ENCODE assay signal across 30 mouse cellular contexts in the genomic region with DNA sequence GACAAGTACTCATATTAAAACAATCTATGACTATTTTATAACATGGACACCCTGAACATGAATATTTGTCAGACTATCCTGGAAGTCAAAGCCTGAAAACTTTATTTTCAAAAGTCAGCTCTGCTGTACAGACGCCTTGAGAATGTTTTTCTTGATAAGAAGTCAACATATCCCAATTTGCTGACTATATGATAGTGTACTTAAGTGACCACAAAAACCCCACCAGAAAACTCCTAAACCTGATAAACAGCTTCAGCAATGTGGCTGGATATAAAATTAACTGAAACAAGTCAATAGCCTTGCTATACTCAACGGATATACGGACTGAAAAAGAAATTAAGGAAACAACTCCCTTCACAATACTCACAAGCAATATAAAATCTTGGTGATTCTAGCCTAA. TPM values are rescaled to one million over a fixed set of nuclear protein-coding genes. Genes with fewer than 3 reads are reported as not detected.
DNase-seq lines count a peak whose midpoint lies in the region; ATAC-seq and TF ChIP-seq lines count a peak whose summit lies in the region.
"Had no signal": no experiment of that assay in that cellular context is flagged by ENCODE, and none has a peak within 500 bp of the region (broad histone marks: within the 10 kb centered on the region; RNA-seq: fewer than 3 reads in every experiment).

No protein-coding gene starts in this region.

- no peaks in the 10 kb centered on the region for H3K27me3 ChIP-seq in MEL (ENCODE audit: control insufficient read depth in 1 of 2, insufficient read depth in 2 of 2, low read length in 2 of 2)
- no peaks in the 10 kb centered on the region for H3K27me3 ChIP-seq in liver, embryonic 14.5 days (ENCODE audit: control insufficient read depth, insufficient read depth, low read length)
- H3K27me3 ChIP-seq: forebrain, embryonic 13.5 days; hindbrain, embryonic 12.5 days; megakaryocyte, embryonic 14.5 days; neural tube, embryonic 15.5 days had no signal

- no peaks in the 10 kb centered on the region for H3K79me2 ChIP-seq in MEL (ENCODE audit: control insufficient read depth, insufficient read depth, low read length, poor library complexity)

- no peak for TF ChIP-seq CTCF in MEL (IDR thresholded peaks at IDR 0.05 in 2 of 3, conservative IDR thresholded peaks at IDR 0.05 in 1 of 3; ENCODE audit: control insufficient read depth in 1 of 3, insufficient read depth in 1 of 3, low read depth in 2 of 3, low read length in 3 of 3, poor library complexity in 1 of 3, severe bottlenecking in 1 of 3)
- no peak for TF ChIP-seq CTCF in liver, embryonic 14.5 days (IDR thresholded peaks at IDR 0.05; ENCODE audit: low read depth)

- peak; percentile 84 to 88 for TF ChIP-seq EP300 in MEL (IDR thresholded peaks at IDR 0.05; ENCODE audit: low read depth in 1 of 2, low read length in 2 of 2)
- TF ChIP-seq EP300 in liver, embryonic 14.5 days (IDR thresholded peaks at IDR 0.05; ENCODE audit: low read depth) = 0 out of 2 replicates have a peak, but pooled peaks have one; percentile 46

- DNase-seq in MEL (ENCODE audit: low read depth, low spot score) = peak; percentile 39
- peak in 2 of 3 experiments; percentile 3 for DNase-seq in liver, embryonic 14.5 days (ENCODE audit: low read depth in 3 of 3, low spot score in 3 of 3)
- no peak for DNase-seq in retina, embryonic 14.5 days (ENCODE audit: low spot score)
- DNase-seq in cerebellum, adult 8-10 months = no peak
- DNase-seq in testis, postnatal 14 days (ENCODE audit: low spot score) = no peak
- DNase-seq: adrenal gland, postnatal 10 days; B cell, adult 2 months; cerebellum, adult 11-12 months; cerebellum, postnatal 10 days; gastrocnemius, postnatal 10 days; heart, postnatal 14 days; kidney, postnatal 14 days; lung, postnatal 36 days; midbrain, embryonic 14.5 days; spleen, adult 18-20 months; thymus, adult 18-20 months; thymus, postnatal 25 days had no signal

- H3K36me3 ChIP-seq in MEL (ENCODE audit: control insufficient read depth in 1 of 2, insufficient read depth in 2 of 2, low read length in 2 of 2) = peaks cover 0 to 7% of the 10 kb centered on the region in 2 experiments; a peak in 2 of 4 replicates
- H3K36me3 ChIP-seq in liver, embryonic 14.5 days (replicated peaks; ENCODE audit: control insufficient read depth, insufficient read depth, low read depth) = no peaks in the 10 kb centered on the region
- H3K36me3 ChIP-seq: hindbrain, embryonic 12.5 days; neural tube, embryonic 15.5 days had no signal

- no peak for TF ChIP-seq RAD21 in MEL (IDR thresholded peaks at IDR 0.05; ENCODE audit: low read depth, low read length)

- peaks cover 2 to 3% of the 10 kb centered on the region in 2 experiments; a peak in 2 of 4 replicates for H3K4me1 ChIP-seq in MEL (ENCODE audit: control insufficient read depth in 1 of 2, insufficient read depth in 2 of 2, low read length in 2 of 2)
- peaks cover 0 to 2% of the 10 kb centered on the region in 2 experiments; a peak in 1 of 4 replicates for H3K4me1 ChIP-seq in liver, embryonic 14.5 days (replicated peaks; ENCODE audit: control insufficient read depth in 2 of 2, insufficient read depth in 2 of 2, low read length in 1 of 2)
- H3K4me1 ChIP-seq: forebrain, embryonic 13.5 days; hindbrain, embryonic 12.5 days; megakaryocyte, embryonic 14.5 days; neural tube, embryonic 15.5 days had no signal

- no peaks in the 10 kb centered on the region for H3K9me3 ChIP-seq in MEL (replicated peaks; ENCODE audit: insufficient read depth, low read length)
- H3K9me3 ChIP-seq in liver, embryonic 14.5 days (ENCODE audit: control insufficient read depth, low read length) = no peaks in the 10 kb centered on the region
- H3K9me3 ChIP-seq: forebrain, embryonic 13.5 days; hindbrain, embryonic 12.5 days; neural tube, embryonic 15.5 days had no signal

- H3K27ac ChIP-seq in MEL (ENCODE audit: control insufficient read depth, low read depth, low read length) = no peak overlapping the region
- H3K27ac ChIP-seq in liver, embryonic 14.5 days = no peak overlapping the region
- H3K27ac ChIP-seq: forebrain, embryonic 13.5 days; hindbrain, embryonic 12.5 days; neural tube, embryonic 15.5 days had no signal

- H3K9ac ChIP-seq in MEL (ENCODE audit: control insufficient read depth, low read depth, low read length, poor library complexity, severe bottlenecking) = no peak overlapping the region
- no peak overlapping the region for H3K9ac ChIP-seq in liver, embryonic 14.5 days (replicated peaks)
- H3K9ac ChIP-seq: forebrain, embryonic 13.5 days; hindbrain, embryonic 12.5 days; neural tube, embryonic 15.5 days had no signal

- H3K4me3 ChIP-seq in MEL (ENCODE audit: control insufficient read depth in 1 of 2, insufficient read depth in 1 of 2, low read depth in 2 of 2, low read length in 2 of 2) = peak overlapping the region in 1 of 2 experiments; percentile 37; a peak in 2 of 4 replicates
- H3K4me3 ChIP-seq in liver, embryonic 14.5 days (ENCODE audit: insufficient read depth in 1 of 2, low read depth in 2 of 2, low read length in 2 of 2) = no peak overlapping the region
- H3K4me3 ChIP-seq: forebrain, embryonic 13.5 days; hindbrain, embryonic 12.5 days; megakaryocyte, embryonic 14.5 days; neural tube, embryonic 15.5 days had no signal

- H3K4me2 ChIP-seq in liver, embryonic 14.5 days (ENCODE audit: low read depth) = no peak overlapping the region
- H3K4me2 ChIP-seq: forebrain, embryonic 13.5 days; hindbrain, embryonic 12.5 days; neural tube, embryonic 15.5 days had no signal

- ATAC-seq in common myeloid progenitor, adult 5-6 weeks (replicated peaks; ENCODE audit: low read depth, poor library complexity, severe bottlenecking) = 0 out of 2 replicates have a peak, but pooled peaks have one; percentile 45
- ATAC-seq in liver, embryonic 14.5 days (ENCODE audit: insufficient read depth) = peak; percentile 59; the same call in 1 of the 2 replicates
- ATAC-seq in megakaryocyte-erythroid progenitor cell, adult 5-6 weeks (replicated peaks; ENCODE audit: low FRiP score, low TSS enrichment, poor library complexity, severe bottlenecking) = peak; percentile 94
- ATAC-seq: forebrain, embryonic 13.5 days; intestine, postnatal 0 days had no signal

- no peak for TF ChIP-seq POLR2A in MEL (IDR thresholded peaks at IDR 0.05; ENCODE audit: control insufficient read depth in 1 of 2, insufficient read depth in 1 of 2, low read depth in 1 of 2, low read length in 2 of 2, poor library complexity in 1 of 2)

- 20% methylated on average over 3 of the region's 3 CpGs for WGBS in liver, embryonic 14.5 days (ENCODE audit: insufficient replicate concordance)

TF ChIP-seq in MEL, 35 proteins besides CTCF, POLR2A, EP300 and RAD21:
- TF ChIP-seq NRF1 (IDR thresholded peaks at IDR 0.05; ENCODE audit: insufficient read depth, low read depth, low read length, poor library complexity, severe bottlenecking) (no peak), ZKSCAN1 (IDR thresholded peaks at IDR 0.05; ENCODE audit: low read depth, low read length) (no peak), TAL1 (IDR thresholded peaks at IDR 0.05; ENCODE audit: low read length) (no peak), MXI1 (IDR thresholded peaks at IDR 0.05; ENCODE audit: low read depth, low read length) (no peak), GATA1 (IDR thresholded peaks at IDR 0.05; ENCODE audit: low read depth, low read length) (peak; percentile 44; the same call in 1 of the 2 replicates), ZMIZ1 (IDR thresholded peaks at IDR 0.05; ENCODE audit: low read depth, low read length) (no peak), BHLHE40 (IDR thresholded peaks at IDR 0.05; ENCODE audit: borderline replicate concordance, low read depth, low read length) (no peak), MAZ (IDR thresholded peaks at IDR 0.05; ENCODE audit: low read depth, low read length) (no peak), NELFE (IDR thresholded peaks at IDR 0.05; ENCODE audit: low read depth, low read length) (0 out of 2 replicates have a peak, but pooled peaks have one; percentile 21), KAT2A (conservative IDR thresholded peaks at IDR 0.05; ENCODE audit: low read depth, low read length) (no peak), SIN3A (IDR thresholded peaks at IDR 0.05; ENCODE audit: low read length) (0 out of 2 replicates have a peak, but pooled peaks have one; percentile 22), MAX (IDR thresholded peaks at IDR 0.05; ENCODE audit: low read length) (no peak; the same call in 1 of the 2 replicates), TBP (IDR thresholded peaks at IDR 0.05; ENCODE audit: low read depth, low read length) (no peak), POLR2AphosphoS5 (IDR thresholded peaks at IDR 0.05; ENCODE audit: borderline replicate concordance, low read depth, low read length) (no peak), MYB (IDR thresholded peaks at IDR 0.05; ENCODE audit: low read depth, low read length) (peak; percentile 63; the same call in 1 of the 2 replicates), UBTF (IDR thresholded peaks at IDR 0.05; ENCODE audit: borderline replicate concordance, insufficient read depth, low read depth, low read length) (no peak), HCFC1 (IDR thresholded peaks at IDR 0.05; ENCODE audit: low read depth, low read length) (no peak), ETS1 (IDR thresholded peaks at IDR 0.05; ENCODE audit: low read depth, low read length) (peak; percentile 36; the same call in 1 of the 2 replicates), TCF12 (IDR thresholded peaks at IDR 0.05; ENCODE audit: low read depth, low read length) (peak; percentile 80), ELF1 (IDR thresholded peaks at IDR 0.05; ENCODE audit: low read depth, low read length) (no peak), RCOR1 (IDR thresholded peaks at IDR 0.05; ENCODE audit: low read depth, low read length) (peak; percentile 68)

RNA-seq across cellular contexts. Expression of gene Ddi1, which starts 36.2 kb away (rescaled TPM):
- not detected in 2 replicates for total RNA-seq in MEL (2012; rRNA removed)
- not detected for polyA plus RNA-seq in MEL (2012; ENCODE audit: insufficient read depth in 1 of 2, insufficient read length in 2 of 2, low read depth in 1 of 2, low replicate concordance in 2 of 2, missing spikeins in 1 of 2)
- not detected in 2 replicates for total RNA-seq in common myeloid progenitor, adult 5-6 weeks (2017)
- not detected in 2 replicates for polyA plus RNA-seq in liver, embryonic 14.5 days (2012; rRNA removed)
- polyA plus RNA-seq in liver, embryonic 14.5 days (2014; fragmentation: Nextera tagmentation; extraction: Ambion mirVana) = not detected in 2 replicates
- total RNA-seq in megakaryocyte-erythroid progenitor cell, adult 5-6 weeks (2014; fragmentation: Nextera tagmentation) = not detected in 2 replicates
- total RNA-seq in megakaryocyte-erythroid progenitor cell, adult 5-6 weeks (2017) = not detected in 2 replicates
- total RNA-seq: adrenal gland, postnatal 10 days; gastrocnemius, postnatal 10 days; granulocyte monocyte progenitor cell, adult 5-6 weeks; heart, postnatal 14 days; layer of hippocampus, postnatal 10 days; left cerebral cortex, adult 18-20 months; left cerebral cortex, postnatal 14 days; liver, adult 2 months had no signal
- polyA plus RNA-seq: cortical plate, adult 2 months; forebrain, embryonic 13.5 days; liver, adult 2 months had no signal

Comparison
In these comparisons a context has a peak if more than half of its experiments do, and no peak if none do; other contexts are left out.
1. DNase-seq: peak in MEL (single experiment) and liver, embryonic 14.5 days (2 of 3); none in retina, embryonic 14.5 days (single experiment), cerebellum, adult 8-10 months (single experiment) and testis, postnatal 14 days (single experiment).
2. Peak in every context shown above with its lines, with median percentiles within 50 percentile points of each other: ATAC-seq.